Mouse (Mus musculus): Measurements from ENCODE around the gene Dpyd.

- no peak for TF ChIP-seq CTCF (IDR thresholded peaks at IDR 0.05; ENCODE audit: low read depth, low read length)
- TF ChIP-seq EP300 (IDR thresholded peaks at IDR 0.05; ENCODE audit: insufficient read depth, low read depth, low read length) = no peak
- no peak for TF ChIP-seq POLR2A (IDR thresholded peaks at IDR 0.05; ENCODE audit: insufficient read depth, low read length)
Measured at GRCm38 (mm10) chr3:119431757-119432156, 869.8 kb downstream of the Dpyd start.
